Mouse (Mus musculus): ENCODE results near the gene Scamp5. TPM values are rescaled to one million over a fixed set of nuclear protein-coding genes. Genes with fewer than 3 reads are reported as not detected.

Scamp5 gene
- polyA plus RNA-seq, 1 experiment from 2014 or later = 13.7 TPM

DNA sequence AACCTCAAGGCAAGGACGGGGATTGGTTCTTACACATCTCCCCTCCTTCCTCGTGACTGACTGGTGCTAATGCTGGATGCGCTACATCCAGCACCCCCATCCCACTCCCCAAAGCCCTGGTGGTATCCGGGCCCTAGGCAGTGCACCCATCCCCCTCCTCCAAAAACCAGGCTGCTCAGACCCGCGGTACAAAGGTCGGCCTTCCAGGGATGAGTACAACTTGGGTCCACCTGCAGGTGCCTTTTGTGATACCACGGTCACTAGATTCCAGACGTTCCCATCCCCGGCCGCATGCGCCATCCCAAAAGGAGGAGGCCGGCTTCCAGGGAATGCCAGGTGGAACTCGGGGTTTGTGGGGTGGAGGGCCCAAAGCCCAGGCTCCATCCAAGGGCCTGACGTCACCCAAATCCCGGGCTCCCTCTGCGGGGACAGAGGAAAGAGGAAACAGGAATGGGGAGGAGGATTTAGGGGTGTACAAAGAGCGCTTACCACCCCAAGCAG is 539 bp downstream of the Scamp5 start:
- 2% methylated on average over 18 of the region's 18 CpGs for WGBS
- peaks cover 7% of the 10 kb centered on the region for H3K4me1 ChIP-seq (replicated peaks; ENCODE audit: control insufficient read depth, insufficient read depth, low read length)
- peak overlapping the region; percentile 78 for H3K9ac ChIP-seq (ENCODE audit: low read length)
- ATAC-seq (replicated peaks; ENCODE audit: low FRiP score, low TSS enrichment, low read depth) (peak; percentile 58), DNase-seq (ENCODE audit: low spot score) (peak; percentile 74)
- peak overlapping the region; percentile 91 for H3K4me2 ChIP-seq (ENCODE audit: low read length)
- H3K27me3 ChIP-seq (replicated peaks; ENCODE audit: control insufficient read depth, insufficient read depth, low read length) = no peaks in the 10 kb centered on the region
- H3K27ac ChIP-seq (ENCODE audit: low read depth) = peak overlapping the region; percentile 47; the same call in 1 of the 2 replicates
- H3K4me3 ChIP-seq (ENCODE audit: low read depth, low read length) = peak overlapping the region; percentile 74
- H3K9me3 ChIP-seq (ENCODE audit: control insufficient read depth, low read length) = no peaks in the 10 kb centered on the region
- no peaks in the 10 kb centered on the region for H3K36me3 ChIP-seq (ENCODE audit: control insufficient read depth, insufficient read depth, low read length)

DNA sequence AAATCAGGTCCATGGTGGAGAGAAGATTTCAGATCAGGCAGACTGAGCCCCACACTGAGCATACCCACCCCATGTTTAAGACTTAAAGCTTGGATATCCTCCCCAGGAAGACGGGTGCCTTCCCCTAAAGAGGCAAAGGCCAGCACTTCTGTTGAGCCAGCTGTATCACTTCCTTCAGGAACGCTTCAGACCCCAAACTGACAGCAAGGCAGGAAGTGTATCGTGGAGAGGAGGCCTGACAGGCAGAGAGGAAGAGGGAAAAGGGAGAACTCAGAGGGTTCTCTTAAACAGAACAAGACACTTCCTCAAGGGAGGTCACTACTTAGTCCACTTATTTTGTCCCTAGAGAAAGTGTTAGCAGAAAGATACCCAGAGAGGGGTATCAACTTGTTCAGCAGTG is 1.8 kb downstream of the Scamp5 start:
- DNase-seq (ENCODE audit: low spot score) (no peak), ATAC-seq (replicated peaks; ENCODE audit: low FRiP score, low TSS enrichment, low read depth) (no peak)
- Histone ChIP-seq H3K9me3 (ENCODE audit: control insufficient read depth, low read length) (no peaks in the 10 kb centered on the region), H3K4me1 (replicated peaks; ENCODE audit: control insufficient read depth, insufficient read depth, low read length) (peaks cover 7% of the 10 kb centered on the region), H3K27me3 (replicated peaks; ENCODE audit: control insufficient read depth, insufficient read depth, low read length) (no peaks in the 10 kb centered on the region), H3K9ac (ENCODE audit: low read length) (no peak overlapping the region), H3K4me3 (ENCODE audit: low read depth, low read length) (no peak overlapping the region), H3K27ac (ENCODE audit: low read depth) (no peak overlapping the region), H3K36me3 (ENCODE audit: control insufficient read depth, insufficient read depth, low read length) (no peaks in the 10 kb centered on the region), H3K4me2 (ENCODE audit: low read length) (no peak overlapping the region)
- WGBS = 44% methylated on average over 3 of the region's 3 CpGs

DNA sequence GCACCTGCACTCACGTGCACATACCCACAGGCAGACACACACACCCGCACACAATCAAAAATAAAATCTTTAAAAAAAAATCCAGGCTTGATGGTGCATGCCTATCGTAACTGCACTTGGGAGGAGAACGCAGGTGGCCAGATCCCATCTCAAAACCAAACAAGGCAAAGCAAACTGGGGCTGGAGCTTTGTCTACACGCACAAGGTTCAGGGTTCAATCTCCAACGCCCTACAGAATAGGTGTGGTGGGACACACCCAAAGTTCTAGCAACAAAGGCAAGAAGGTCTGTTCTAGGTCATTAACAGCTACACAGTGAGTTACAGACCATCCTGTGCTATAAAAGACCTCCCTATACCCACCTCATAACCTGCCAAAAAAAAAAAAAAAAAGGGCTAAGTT is 5.0 kb downstream of the Scamp5 start:
- H3K9ac ChIP-seq (ENCODE audit: low read length) = no peak overlapping the region
- no peaks in the 10 kb centered on the region for H3K36me3 ChIP-seq (ENCODE audit: control insufficient read depth, insufficient read depth, low read length)
- H3K4me2 ChIP-seq (ENCODE audit: low read length) = no peak overlapping the region
- DNase-seq (ENCODE audit: low spot score) (no peak), ATAC-seq (replicated peaks; ENCODE audit: low FRiP score, low TSS enrichment, low read depth) (no peak)
- no peaks in the 10 kb centered on the region for H3K27me3 ChIP-seq (replicated peaks; ENCODE audit: control insufficient read depth, insufficient read depth, low read length)
- H3K4me3 ChIP-seq (ENCODE audit: low read depth, low read length) = no peak overlapping the region
- H3K4me1 ChIP-seq (replicated peaks; ENCODE audit: control insufficient read depth, insufficient read depth, low read length) = peaks cover 7% of the 10 kb centered on the region
- H3K9me3 ChIP-seq (ENCODE audit: control insufficient read depth, low read length) = no peaks in the 10 kb centered on the region
- H3K27ac ChIP-seq (ENCODE audit: low read depth) = no peak overlapping the region
- WGBS = 80% methylated on average over 6 of the region's 6 CpGs

DNA sequence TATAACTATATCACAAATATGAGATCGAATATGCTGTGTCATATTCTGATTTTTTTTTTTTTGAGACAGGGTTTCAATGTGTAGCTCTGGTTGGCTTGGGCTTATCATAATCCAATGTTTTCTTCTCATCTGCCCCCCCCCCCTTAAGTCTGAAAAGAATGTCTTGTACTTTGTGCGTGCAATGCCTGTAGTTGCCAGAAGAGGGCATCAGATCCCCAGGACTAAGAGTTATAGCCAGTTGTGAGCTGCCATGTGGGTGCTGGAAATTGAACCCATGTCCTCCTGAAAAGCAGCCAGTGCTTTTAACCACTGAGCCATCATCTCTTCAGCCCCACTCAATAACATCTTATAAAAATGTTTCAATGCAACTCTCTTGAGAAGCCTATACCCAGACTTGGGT is 8.2 kb downstream of the Scamp5 start:
- WGBS = 91% methylated on average over 2 of the region's 2 CpGs
- no peaks in the 10 kb centered on the region for H3K4me1 ChIP-seq (replicated peaks; ENCODE audit: control insufficient read depth, insufficient read depth, low read length)
- no peak overlapping the region for H3K27ac ChIP-seq (ENCODE audit: low read depth)
- no peak overlapping the region for H3K4me2 ChIP-seq (ENCODE audit: low read length)
- no peak overlapping the region for H3K9ac ChIP-seq (ENCODE audit: low read length)
- no peaks in the 10 kb centered on the region for H3K9me3 ChIP-seq (ENCODE audit: control insufficient read depth, low read length)
- ATAC-seq (replicated peaks; ENCODE audit: low FRiP score, low TSS enrichment, low read depth) = no peak
- DNase-seq (ENCODE audit: low spot score) = no peak
- H3K4me3 ChIP-seq (ENCODE audit: low read depth, low read length) = no peak overlapping the region
- no peaks in the 10 kb centered on the region for H3K27me3 ChIP-seq (replicated peaks; ENCODE audit: control insufficient read depth, insufficient read depth, low read length)
- H3K36me3 ChIP-seq (ENCODE audit: control insufficient read depth, insufficient read depth, low read length) = no peaks in the 10 kb centered on the region

DNA sequence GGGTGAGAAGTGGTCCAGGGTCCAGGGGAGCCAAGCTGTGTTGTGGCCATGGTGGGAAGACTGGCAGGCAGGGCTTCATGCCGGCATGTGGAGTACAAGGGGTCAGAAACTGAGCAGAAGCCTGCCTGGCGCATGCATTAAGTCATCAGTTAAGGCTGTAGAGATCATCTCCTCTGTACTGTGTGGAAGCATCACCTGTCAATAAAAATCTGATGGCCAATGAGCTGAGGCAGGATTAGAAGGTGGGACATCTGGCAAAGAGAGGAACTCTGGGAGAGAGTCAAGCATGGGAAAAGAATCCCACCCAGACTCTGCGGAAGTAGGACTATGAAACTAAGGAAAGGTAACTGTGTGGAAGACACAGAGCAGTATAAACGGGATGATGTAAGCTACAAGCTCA is 14.3 kb downstream of the Scamp5 start:
- Histone ChIP-seq H3K27me3 (replicated peaks; ENCODE audit: control insufficient read depth, insufficient read depth, low read length) (no peaks in the 10 kb centered on the region), H3K9me3 (ENCODE audit: control insufficient read depth, low read length) (no peaks in the 10 kb centered on the region), H3K4me1 (replicated peaks; ENCODE audit: control insufficient read depth, insufficient read depth, low read length) (no peaks in the 10 kb centered on the region), H3K36me3 (ENCODE audit: control insufficient read depth, insufficient read depth, low read length) (peaks cover 3% of the 10 kb centered on the region), H3K4me3 (ENCODE audit: low read depth, low read length) (no peak overlapping the region), H3K9ac (ENCODE audit: low read length) (no peak overlapping the region), H3K4me2 (ENCODE audit: low read length) (no peak overlapping the region), H3K27ac (ENCODE audit: low read depth) (no peak overlapping the region)
- DNase-seq (ENCODE audit: low spot score) = no peak
- 92% methylated on average over 4 of the region's 4 CpGs for WGBS
- ATAC-seq (replicated peaks; ENCODE audit: low FRiP score, low TSS enrichment, low read depth) = no peak

DNA sequence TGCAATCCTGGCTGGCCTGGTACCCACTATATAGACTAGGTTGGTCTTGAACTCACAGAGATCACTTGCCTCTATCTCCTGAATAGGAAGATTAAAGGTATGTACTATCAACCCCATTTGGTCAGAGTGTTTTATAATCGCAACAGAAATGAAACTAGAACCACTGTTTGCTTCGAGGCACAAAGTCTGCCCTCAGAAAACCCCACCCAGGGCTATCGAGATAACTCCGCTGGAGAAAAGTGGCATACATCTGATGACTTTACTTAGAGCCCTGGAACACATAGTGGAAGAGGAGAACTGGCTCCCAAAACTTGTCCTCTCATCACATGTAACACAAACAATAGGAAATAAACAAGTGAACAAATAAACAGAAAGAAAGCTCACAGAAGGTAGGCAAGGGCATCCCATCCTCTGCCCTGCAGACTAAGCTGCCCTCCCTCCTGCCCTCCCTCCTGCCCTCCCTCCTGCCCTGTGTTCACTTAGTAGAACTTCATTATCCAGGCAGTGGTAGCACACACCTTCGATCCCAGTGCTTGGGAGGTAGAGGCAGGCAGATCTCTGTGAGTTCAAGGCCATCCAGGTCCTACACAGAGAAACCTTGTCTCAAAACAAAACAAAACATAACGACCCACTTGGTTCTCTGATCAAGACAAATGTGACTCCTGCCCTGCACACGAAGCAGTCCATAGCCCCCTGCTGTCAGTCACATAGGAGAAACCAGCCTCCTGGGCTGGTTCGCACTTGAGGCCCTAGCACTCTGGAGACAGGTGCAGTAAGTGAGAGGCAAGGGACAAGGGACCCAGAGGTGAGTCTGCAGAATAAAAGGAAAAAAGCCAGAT is 15.0 kb downstream of the Scamp5 start:
- Histone ChIP-seq H3K4me2 (ENCODE audit: low read length) (no peak overlapping the region), H3K27me3 (replicated peaks; ENCODE audit: control insufficient read depth, insufficient read depth, low read length) (no peaks in the 10 kb centered on the region), H3K9ac (ENCODE audit: low read length) (no peak overlapping the region), H3K4me1 (replicated peaks; ENCODE audit: control insufficient read depth, insufficient read depth, low read length) (no peaks in the 10 kb centered on the region), H3K9me3 (ENCODE audit: control insufficient read depth, low read length) (no peaks in the 10 kb centered on the region), H3K36me3 (ENCODE audit: control insufficient read depth, insufficient read depth, low read length) (peaks cover 3% of the 10 kb centered on the region), H3K4me3 (ENCODE audit: low read depth, low read length) (no peak overlapping the region), H3K27ac (ENCODE audit: low read depth) (no peak overlapping the region)
- ATAC-seq (replicated peaks; ENCODE audit: low FRiP score, low TSS enrichment, low read depth) (no peak), DNase-seq (ENCODE audit: low spot score) (no peak)
- 78% methylated on average over 8 of the region's 8 CpGs for WGBS

DNA sequence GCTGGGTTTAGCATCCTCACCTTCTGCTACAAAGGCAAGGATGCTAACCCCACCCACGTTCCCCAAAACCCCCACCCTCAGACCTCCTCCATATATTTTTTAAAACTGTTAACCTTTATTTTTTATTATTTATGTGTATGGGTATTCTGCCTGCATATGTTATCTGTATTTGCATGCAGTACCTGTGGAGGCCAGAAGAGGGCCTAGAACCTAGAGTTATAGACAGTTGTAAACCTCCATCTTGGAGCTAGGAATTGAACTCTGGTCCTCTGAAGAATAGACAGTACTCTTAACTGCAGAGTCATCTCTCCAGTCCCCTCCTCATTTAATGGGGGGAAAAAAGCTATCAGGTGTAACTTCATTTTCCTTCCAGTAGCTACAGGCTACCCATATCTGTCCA is 18.1 kb downstream of the Scamp5 start:
- no peak overlapping the region for H3K4me3 ChIP-seq (ENCODE audit: low read depth, low read length)
- WGBS = 81% methylated on average over 1 of the region's 1 CpGs
- no peak overlapping the region for H3K27ac ChIP-seq (ENCODE audit: low read depth)

DNA sequence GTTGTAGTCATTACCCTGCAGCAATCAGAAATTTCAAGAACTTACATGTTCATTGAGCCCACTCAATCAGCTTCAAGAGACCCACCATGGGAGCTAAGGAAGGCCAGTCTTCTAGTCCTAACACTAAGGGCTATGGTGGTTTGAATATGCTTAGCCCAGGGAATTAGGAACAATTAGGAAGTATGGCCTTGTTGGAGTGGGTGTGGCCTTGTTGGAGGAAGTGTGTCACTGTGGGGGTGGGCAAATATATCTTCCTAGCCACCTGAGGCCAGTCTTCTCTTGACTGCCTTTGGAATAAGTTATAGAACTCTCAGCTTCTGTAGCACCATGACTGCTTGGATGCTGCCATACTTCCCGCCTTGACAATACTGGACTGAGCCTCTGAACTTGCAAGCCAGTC is 27.2 kb downstream of the Scamp5 start:
- WGBS = 92% methylated on average over 1 of the region's 1 CpGs
- Histone ChIP-seq H3K27me3 (replicated peaks; ENCODE audit: control insufficient read depth, insufficient read depth, low read length) (no peaks in the 10 kb centered on the region), H3K4me3 (ENCODE audit: low read depth, low read length) (no peak overlapping the region), H3K4me2 (ENCODE audit: low read length) (no peak overlapping the region), H3K4me1 (replicated peaks; ENCODE audit: control insufficient read depth, insufficient read depth, low read length) (peaks cover 6% of the 10 kb centered on the region), H3K9ac (ENCODE audit: low read length) (no peak overlapping the region), H3K9me3 (ENCODE audit: control insufficient read depth, low read length) (no peaks in the 10 kb centered on the region), H3K36me3 (ENCODE audit: control insufficient read depth, insufficient read depth, low read length) (peaks cover 13% of the 10 kb centered on the region), H3K27ac (ENCODE audit: low read depth) (no peak overlapping the region)
- DNase-seq (ENCODE audit: low spot score) (no peak), ATAC-seq (replicated peaks; ENCODE audit: low FRiP score, low TSS enrichment, low read depth) (no peak)

More for the DNA sequence above, 18.1 kb downstream of the Scamp5 start:
- DNase-seq (ENCODE audit: low spot score) (no peak), ATAC-seq (replicated peaks; ENCODE audit: low FRiP score, low TSS enrichment, low read depth) (no peak)
- Histone ChIP-seq H3K27me3 (replicated peaks; ENCODE audit: control insufficient read depth, insufficient read depth, low read length) (no peaks in the 10 kb centered on the region), H3K4me2 (ENCODE audit: low read length) (no peak overlapping the region), H3K4me1 (replicated peaks; ENCODE audit: control insufficient read depth, insufficient read depth, low read length) (no peaks in the 10 kb centered on the region), H3K36me3 (ENCODE audit: control insufficient read depth, insufficient read depth, low read length) (peaks cover 5% of the 10 kb centered on the region), H3K9me3 (ENCODE audit: control insufficient read depth, low read length) (no peaks in the 10 kb centered on the region), H3K9ac (ENCODE audit: low read length) (no peak overlapping the region)

Measured in intestine, embryonic 14.5 days (tissue).